Mouse (Mus musculus): ENCODE data around the gene Osbpl6.

- TF ChIP-seq POLR2A (IDR thresholded peaks at IDR 0.05; ENCODE audit: control insufficient read depth, extremely low read depth, insufficient read depth, low read length, poor library complexity) (no peak), CTCF (IDR thresholded peaks at IDR 0.05; ENCODE audit: borderline replicate concordance, control insufficient read depth, extremely low read depth, insufficient read depth, low read length, poor library complexity) (no peak)
Observed at GRCm38 (mm10) chr2:76548171-76548570, 141.9 kb downstream of the Osbpl6 start.

Data from thymus, adult 2 months (tissue).